Mouse (Mus musculus) activated CD4-positive, CD25-positive, alpha-beta regulatory T cell (primary cell): ENCODE results near the gene Pmel. TPM values are rescaled to one million over a fixed set of nuclear protein-coding genes. Genes with fewer than 3 reads are reported as not detected.

Experiments used
- polyA plus RNA-seq, 2 experiments: library from polyadenylated mRNA; unstranded; fragments of 100-300 nt; shearing (Covaris generic); gene quantifications; one replicate each; pipeline ENCODE4 v1.2.1; 2017

The Pmel gene
- 1 to 10 TPM; 3.4 to 6.2 TPM for polyA plus RNA-seq

GRCm38 (mm10) chr10:128703895-128704294 lies at the start of gene Pmel:
TSS of gene Pmel (plus strand) at chr10:128704195.

DNA sequence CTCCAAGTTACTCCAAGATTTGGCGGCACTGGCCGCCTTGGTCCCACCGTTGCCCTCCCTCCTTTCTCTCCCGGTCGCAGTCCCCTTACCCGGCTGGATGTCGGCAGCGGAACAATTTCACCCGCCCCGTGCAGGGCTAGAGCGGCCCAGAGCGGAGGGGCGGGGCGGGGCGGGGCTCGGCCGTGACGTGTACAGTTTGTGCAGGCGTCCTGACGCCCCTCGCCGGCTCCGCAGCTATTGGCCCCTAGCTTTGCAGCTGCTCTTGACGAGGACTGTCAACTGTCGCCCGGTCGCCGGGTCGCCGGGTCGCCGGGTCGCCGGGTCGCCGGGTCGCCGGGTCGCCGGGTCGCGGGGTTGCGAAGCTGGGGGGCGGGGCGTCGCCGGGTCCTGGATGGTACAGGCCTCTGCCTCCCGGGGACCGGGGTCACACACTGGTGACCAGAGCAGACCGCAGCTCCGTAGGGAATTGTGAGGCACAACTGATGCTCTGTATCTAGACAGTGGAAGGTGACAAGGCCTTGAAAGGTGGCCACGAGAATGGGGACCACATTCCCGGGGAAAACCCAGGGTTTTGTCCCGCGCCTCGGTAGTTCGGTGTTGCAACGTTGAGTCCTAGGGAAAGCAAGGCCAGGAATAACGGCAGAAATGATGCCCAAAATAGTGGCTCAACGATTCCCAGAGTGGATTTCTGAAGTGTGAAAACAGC lies 30.1 kb upstream of the Pmel start, which contains the start of gene Suox:
Suox (minus strand) TSS at position 311 of the 706 bp plus-strand sequence.

GRCm38 (mm10) chr10:128695992-128696807 lies 7.8 kb upstream of the Pmel start, which contains the start of gene Rab5b:
TSS of gene Rab5b (minus strand) at chr10:128696264.

GRCm38 (mm10) chr10:128704491-128705316 lies 709 bp downstream of the Pmel start, which contains the start of gene Cdk2:
TSS of gene Cdk2 (minus strand) at chr10:128705031.

DNA sequence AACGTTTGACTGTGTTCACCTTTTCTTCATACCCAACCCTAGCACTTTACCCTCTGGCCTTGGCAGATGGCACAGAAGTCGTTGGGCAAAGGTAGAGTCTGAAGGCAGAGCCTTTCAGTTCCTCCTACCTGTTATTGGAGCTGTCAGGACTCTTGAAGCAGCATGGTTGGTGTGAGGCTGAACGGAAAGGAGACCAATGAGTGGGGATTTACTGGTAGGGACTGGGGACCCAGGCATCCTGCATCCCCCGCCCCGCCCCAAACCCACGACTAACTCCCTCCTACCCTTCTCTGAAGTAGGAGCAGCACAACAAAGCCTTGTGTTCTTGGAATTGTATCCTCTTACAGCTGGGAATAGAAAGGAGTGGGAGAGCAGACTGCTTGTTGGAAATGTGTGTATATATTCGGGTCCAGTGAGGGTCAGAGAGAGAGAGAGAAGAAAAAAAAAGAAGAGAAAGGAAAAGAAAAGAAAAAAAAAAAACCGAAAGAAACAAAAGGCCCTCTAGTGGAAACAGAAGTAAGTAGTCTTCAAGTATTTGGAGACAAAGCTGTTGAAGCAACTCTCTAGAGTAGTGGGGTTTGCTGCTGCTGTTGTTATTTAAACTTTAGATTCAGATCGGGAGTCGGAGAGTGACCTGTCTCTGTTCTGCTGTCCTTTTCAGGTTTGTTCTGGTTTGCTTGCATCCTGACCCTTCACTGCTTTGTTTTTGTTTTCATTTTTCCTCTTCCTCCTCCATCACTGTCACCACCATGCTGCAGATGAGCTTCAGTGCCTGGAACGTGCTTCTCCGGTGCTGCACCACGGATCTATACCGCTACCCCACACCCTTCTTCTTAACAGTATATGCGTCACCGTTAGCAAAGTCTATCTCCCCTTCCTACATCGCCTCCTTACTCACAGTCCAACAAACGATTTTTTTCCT lies 40.9 kb downstream of the Pmel start, which contains the start of gene Dgka:
Dgka (minus strand) TSS at position 176 of the 922 bp plus-strand sequence.

GRCm38 (mm10) chr10:128747646-128748251 lies 43.8 kb downstream of the Pmel start, which contains the start of gene Pym1:
TSS of gene Pym1 (plus strand) at chr10:128747889.

Other genes starting within 250 kb of the Pmel start
- 100 to 1,000 TPM in 1 of 2 experiments, 10 to 100 TPM in 1; 97.3 to 105 TPM for gene Smarcc2, start 244.9 kb upstream of the Pmel start, polyA plus RNA-seq
- 1,000 to 10,000 TPM; 1,605 to 1,940 TPM for gene Myl6, start 210.1 kb upstream of the Pmel start, polyA plus RNA-seq
- gene Myl6b, start 205.5 kb upstream of the Pmel start, polyA plus RNA-seq = 1 to 10 TPM; 2.8 to 4.1 TPM
- 100 to 1,000 TPM; 152 to 259 TPM for gene Esyt1, start 178.3 kb upstream of the Pmel start, polyA plus RNA-seq
- gene Zc3h10, start 156.4 kb upstream of the Pmel start, polyA plus RNA-seq = 10 to 100 TPM; 14.8 to 21.0 TPM
- 1,000 to 10,000 TPM; 2,295 to 3,397 TPM for gene Rpl41, start 154.9 kb upstream of the Pmel start, polyA plus RNA-seq
- gene Pa2g4, start 138.2 kb upstream of the Pmel start, polyA plus RNA-seq = 10 to 100 TPM; 32.7 to 42.9 TPM
- gene Erbb3, start 114.5 kb upstream of the Pmel start, polyA plus RNA-seq = 10 to 100 TPM in 1 of 2 experiments, 1 to 10 TPM in 1; 2.0 to 15.0 TPM
- 1,000 to 10,000 TPM in 1 of 2 experiments, 100 to 1,000 TPM in 1; 586 to 1,014 TPM for gene Rps26, start 77.4 kb upstream of the Pmel start, polyA plus RNA-seq
- 10 to 100 TPM; 77.6 to 81.2 TPM for gene Ikzf4, start 58.2 kb upstream of the Pmel start, polyA plus RNA-seq
- gene Suox, start 30.1 kb upstream of the Pmel start, polyA plus RNA-seq = 10 to 100 TPM; 45.6 to 47.3 TPM
- 10 to 100 TPM; 36.9 to 40.5 TPM for gene Rab5b, start 7.9 kb upstream of the Pmel start, polyA plus RNA-seq
- 10 to 100 TPM; 42.5 to 47.5 TPM for gene Cdk2, start 836 bp downstream of the Pmel start, polyA plus RNA-seq
- 100 to 1,000 TPM; 586 to 621 TPM for gene Dgka, start 40.7 kb downstream of the Pmel start, polyA plus RNA-seq
- 10 to 100 TPM; 40.9 to 52.5 TPM for gene Pym1, start 43.7 kb downstream of the Pmel start, polyA plus RNA-seq
- gene Mmp19, start 86.7 kb downstream of the Pmel start, polyA plus RNA-seq = under 1 TPM; 0.43 to 0.45 TPM
- 10 to 100 TPM; 67.6 to 90.9 TPM for gene Dnajc14, start 99.9 kb downstream of the Pmel start, polyA plus RNA-seq
- gene Tmem198b, start 100.2 kb downstream of the Pmel start, polyA plus RNA-seq = 1 to 10 TPM; 2.8 to 4.2 TPM
- 100 to 1,000 TPM; 141 to 143 TPM for gene Sarnp, start 113.1 kb downstream of the Pmel start, polyA plus RNA-seq
- 10 to 100 TPM; 55.1 to 69.2 TPM for gene Ormdl2, start 117.5 kb downstream of the Pmel start, polyA plus RNA-seq
- 1 to 10 TPM; 3.8 to 3.9 TPM for gene Gdf11, start 187.5 kb downstream of the Pmel start, polyA plus RNA-seq
- 1 to 10 TPM; 2.9 to 7.2 TPM for gene Cd63, start 196.8 kb downstream of the Pmel start, polyA plus RNA-seq
- gene Rdh5, start 218.7 kb downstream of the Pmel start, polyA plus RNA-seq = 10 to 100 TPM in 1 of 2 experiments, 1 to 10 TPM in 1; 9.4 to 10.6 TPM
- gene Bloc1s1, start 219.8 kb downstream of the Pmel start, polyA plus RNA-seq = 100 to 1,000 TPM; 211 to 212 TPM
- 10 to 100 TPM; 10.4 to 15.0 TPM for gene Itga7, start 229.6 kb downstream of the Pmel start, polyA plus RNA-seq